Mouse (Mus musculus): ENCODE measurements at regions not wholly inside any gene's neighbourhood (a gene's known extent, or its start where the extent isn't known, plus 50 kb on each side); places are given as distances from the start of the nearest gene placed in this dataset.

DNA sequence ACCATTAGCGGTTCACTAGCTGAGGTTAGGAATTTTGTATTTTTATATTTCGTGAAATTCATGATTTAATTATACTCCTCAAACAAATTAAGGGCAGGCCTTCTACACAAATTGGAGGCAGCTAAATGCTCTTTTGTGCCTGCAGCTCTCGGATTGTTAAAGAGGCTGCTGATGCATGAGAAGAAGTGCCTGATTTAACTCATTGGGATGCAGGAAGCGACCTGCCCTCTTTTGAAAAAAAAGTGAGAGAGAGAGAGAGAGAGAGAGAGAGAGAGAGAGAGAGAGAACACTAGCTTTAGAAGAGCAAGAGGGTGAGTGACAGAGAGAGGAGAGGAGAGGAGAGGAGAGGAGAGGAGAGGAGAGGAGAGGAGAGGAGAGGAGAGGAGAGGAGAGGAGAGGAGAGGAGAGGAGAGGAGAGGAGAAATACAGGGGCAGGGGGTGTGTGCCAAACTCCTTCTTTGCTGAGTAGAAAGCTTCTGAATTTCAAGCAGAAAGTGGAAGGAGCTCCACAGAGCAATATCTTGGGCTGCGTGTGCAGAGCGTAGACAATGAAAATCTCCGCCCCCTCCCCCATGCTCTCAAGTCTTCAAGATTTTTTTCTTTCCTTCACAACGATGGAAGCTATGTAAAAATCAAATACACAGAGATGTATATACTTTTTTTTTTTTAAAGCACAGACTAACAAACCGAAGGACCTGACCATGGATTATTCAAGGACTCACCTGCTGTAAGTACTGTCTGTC, 158.6 kb upstream of the Cypt12 start:
- WGBS, result 4% methylated on average over 9 of the region's 9 CpGs
- Histone ChIP-seq H3K27me3 (peaks cover 89% of the 10 kb centered on the region), H3K4me1 (peaks cover 25% of the 10 kb centered on the region), H3K9me3 (replicated peaks) (no peaks in the 10 kb centered on the region), H3K36me3 (no peaks in the 10 kb centered on the region), H3K4me3 (replicated peaks) (no peak overlapping the region), H3K4me2 (replicated peaks) (no peak overlapping the region), H3K27ac (replicated peaks) (no peak overlapping the region), H3K9ac (no peak overlapping the region)
- no peak for ATAC-seq (ENCODE audit: insufficient number of reproducible peaks, low FRiP score, low TSS enrichment, low read depth)

DNA sequence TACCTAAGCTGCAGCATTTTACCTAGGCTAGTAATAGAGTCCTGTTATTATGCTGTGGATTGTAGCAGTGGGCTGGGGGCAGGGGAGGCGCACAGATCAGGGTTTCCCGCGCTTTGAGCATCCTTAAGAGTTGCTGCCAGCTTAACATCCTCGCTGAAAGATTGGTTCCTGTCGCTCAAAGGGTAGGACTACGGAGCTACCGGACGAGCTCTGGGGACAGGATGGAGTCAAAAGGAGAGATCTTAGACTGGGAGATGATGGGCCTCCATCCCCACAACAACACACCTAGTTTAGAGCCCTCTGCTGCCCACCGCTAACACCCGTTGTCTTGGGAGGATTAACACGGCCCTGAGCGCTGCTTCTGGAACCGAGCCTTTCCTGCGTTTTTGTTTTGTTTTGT, 157.9 kb upstream of the Cypt12 start:
- H3K4me2 ChIP-seq (replicated peaks), result no peak overlapping the region
- no peak overlapping the region for H3K9ac ChIP-seq
- no peaks in the 10 kb centered on the region for H3K36me3 ChIP-seq
- no peaks in the 10 kb centered on the region for H3K9me3 ChIP-seq (replicated peaks)
- ATAC-seq (ENCODE audit: insufficient number of reproducible peaks, low FRiP score, low TSS enrichment, low read depth), result no peak
- peaks cover 27% of the 10 kb centered on the region for H3K4me1 ChIP-seq
- H3K4me3 ChIP-seq (replicated peaks), result no peak overlapping the region
- WGBS, result under 1% methylated on average over 14 of the region's 14 CpGs
- peaks cover 91% of the 10 kb centered on the region for H3K27me3 ChIP-seq
- H3K27ac ChIP-seq (replicated peaks), result no peak overlapping the region

DNA sequence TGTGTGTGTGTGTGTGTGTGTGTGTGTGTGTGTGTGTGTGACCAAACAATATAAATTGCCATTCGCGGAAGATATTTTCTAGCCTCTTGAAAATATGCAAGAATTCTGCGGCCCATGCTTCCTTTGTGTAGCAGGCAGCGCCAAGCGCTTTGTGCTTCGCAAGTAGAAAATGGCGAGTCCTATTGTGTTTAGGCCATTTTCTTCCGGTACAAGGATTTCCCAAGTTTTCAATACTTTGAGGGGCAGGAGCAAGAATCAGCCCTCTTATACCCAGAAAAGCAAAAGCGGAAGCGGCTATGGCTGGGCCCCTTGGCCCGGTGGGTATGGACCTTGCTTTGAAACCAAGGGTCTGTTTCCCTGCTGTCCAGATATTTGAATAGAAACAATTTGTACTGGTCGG, 157.4 kb upstream of the Cypt12 start:
- WGBS, result 2% methylated on average over 12 of the region's 12 CpGs
- no peaks in the 10 kb centered on the region for H3K36me3 ChIP-seq
- H3K27me3 ChIP-seq, result peaks cover 91% of the 10 kb centered on the region
- H3K9ac ChIP-seq, result no peak overlapping the region
- H3K27ac ChIP-seq (replicated peaks), result no peak overlapping the region
- H3K4me2 ChIP-seq (replicated peaks), result no peak overlapping the region
- H3K4me3 ChIP-seq (replicated peaks), result no peak overlapping the region
- no peak for ATAC-seq (ENCODE audit: insufficient number of reproducible peaks, low FRiP score, low TSS enrichment, low read depth)
- H3K9me3 ChIP-seq (replicated peaks), result no peaks in the 10 kb centered on the region
- H3K4me1 ChIP-seq, result peaks cover 26% of the 10 kb centered on the region

DNA sequence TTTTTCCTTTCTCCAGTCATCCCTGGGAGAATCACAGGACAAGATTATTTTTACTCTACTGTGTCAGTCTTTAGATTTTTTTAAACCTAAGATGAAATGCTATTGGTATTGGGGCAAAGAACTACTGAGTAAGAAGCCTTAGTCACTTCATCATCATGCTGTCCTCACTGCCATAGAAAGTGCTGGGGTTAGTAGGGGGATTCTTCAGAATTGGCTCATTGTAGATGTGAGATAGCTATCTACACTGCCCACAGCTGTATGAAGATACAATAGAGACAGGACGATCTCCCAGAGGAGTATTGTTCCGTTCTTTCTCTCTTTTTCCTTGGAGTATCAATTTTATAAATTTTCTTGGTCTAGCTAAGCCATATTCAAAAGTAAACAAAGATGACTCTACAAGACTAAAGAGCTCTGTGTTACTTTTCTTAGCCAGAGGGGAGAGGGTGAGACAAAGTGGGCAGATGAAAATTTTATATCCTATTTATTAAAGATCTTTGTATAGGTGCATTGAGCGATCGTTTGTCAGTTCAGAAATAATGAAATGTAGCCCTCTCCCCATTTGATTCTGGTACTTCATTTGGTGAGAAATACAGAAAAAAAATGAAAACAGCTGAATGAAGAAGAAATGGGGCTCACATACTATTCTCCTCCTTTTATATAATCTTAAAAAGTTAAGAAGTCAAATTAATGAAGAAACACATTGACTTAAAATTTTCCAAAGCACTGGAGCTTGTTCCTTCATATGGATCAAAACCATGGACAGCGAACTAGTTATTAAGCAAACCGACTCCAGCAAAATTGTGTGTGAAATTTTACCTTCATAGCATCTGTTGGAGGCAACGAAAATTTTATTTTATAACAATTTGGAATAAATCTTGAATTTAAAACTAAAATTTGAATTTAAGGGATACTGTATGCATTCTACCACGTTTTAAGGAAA, 156.6 kb upstream of the Cypt12 start:
- Histone ChIP-seq H3K9ac (no peak overlapping the region), H3K4me3 (replicated peaks) (no peak overlapping the region), H3K4me2 (replicated peaks) (no peak overlapping the region), H3K36me3 (no peaks in the 10 kb centered on the region), H3K27me3 (peaks cover 91% of the 10 kb centered on the region), H3K9me3 (replicated peaks) (no peaks in the 10 kb centered on the region), H3K27ac (replicated peaks) (no peak overlapping the region), H3K4me1 (peaks cover 18% of the 10 kb centered on the region)
- ATAC-seq (ENCODE audit: insufficient number of reproducible peaks, low FRiP score, low TSS enrichment, low read depth), result no peak
- WGBS, result 17% methylated on average over 8 of the region's 8 CpGs

DNA sequence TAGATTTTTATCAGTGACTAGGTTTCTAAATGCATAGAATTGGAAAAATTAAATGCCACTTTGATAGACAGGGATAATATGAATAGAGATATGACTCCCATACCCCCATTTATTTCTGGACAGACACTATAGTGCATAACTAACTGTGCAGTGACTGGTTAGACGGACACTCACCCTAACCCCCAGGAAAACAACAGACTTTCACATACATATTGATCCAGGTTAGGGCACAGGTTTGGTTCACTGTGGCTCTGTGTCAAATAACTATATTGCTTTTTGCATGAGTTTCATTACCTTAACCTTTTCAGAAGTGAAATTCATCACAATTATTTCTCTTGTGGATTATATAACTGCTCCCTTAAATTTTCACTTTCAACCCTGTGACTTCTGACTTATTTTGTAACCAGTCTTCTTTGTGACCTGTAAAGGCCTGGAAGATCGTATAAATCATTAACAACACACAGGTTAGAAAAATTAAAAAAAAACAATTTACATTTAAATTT, 155.6 kb upstream of the Cypt12 start:
- Histone ChIP-seq H3K9ac (no peak overlapping the region), H3K27ac (replicated peaks) (no peak overlapping the region), H3K4me2 (replicated peaks) (no peak overlapping the region), H3K4me1 (peaks cover 13% of the 10 kb centered on the region), H3K36me3 (no peaks in the 10 kb centered on the region), H3K9me3 (replicated peaks) (no peaks in the 10 kb centered on the region), H3K27me3 (peaks cover 85% of the 10 kb centered on the region), H3K4me3 (replicated peaks) (no peak overlapping the region)
- WGBS, result 30% methylated on average over 2 of the region's 2 CpGs
- ATAC-seq (ENCODE audit: insufficient number of reproducible peaks, low FRiP score, low TSS enrichment, low read depth), result no peak

DNA sequence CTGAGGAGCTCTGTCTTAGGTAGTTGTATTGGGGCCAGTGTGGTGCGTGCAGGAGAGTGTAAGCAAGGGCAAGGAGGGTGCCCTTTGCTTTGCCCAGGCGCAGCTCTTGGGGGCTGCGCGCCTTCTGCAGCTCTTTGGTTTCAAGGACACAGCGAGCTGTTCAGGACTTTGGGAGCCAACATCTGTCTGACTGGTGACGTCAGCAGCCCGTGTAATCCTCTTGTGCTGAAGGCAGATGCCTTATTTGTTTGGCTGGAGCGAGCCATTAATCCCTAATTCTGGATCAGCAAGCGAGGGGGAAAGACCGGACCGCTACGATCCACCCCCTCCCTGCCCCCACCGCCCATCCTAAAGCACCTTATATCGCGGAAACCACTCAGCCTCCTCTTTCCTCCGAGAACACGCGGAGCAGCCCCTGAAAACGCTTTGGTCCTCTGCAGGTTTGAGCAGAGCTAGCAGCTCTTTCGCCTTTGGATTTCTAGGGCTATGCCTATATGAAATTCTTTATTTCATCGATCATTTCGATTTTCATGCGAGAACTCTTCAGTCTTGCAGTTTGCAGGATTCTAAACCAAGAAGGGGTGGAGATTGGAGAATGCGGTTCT, 154.5 kb upstream of the Cypt12 start:
- peak overlapping the region; percentile 25 for H3K4me3 ChIP-seq (replicated peaks)

DNA sequence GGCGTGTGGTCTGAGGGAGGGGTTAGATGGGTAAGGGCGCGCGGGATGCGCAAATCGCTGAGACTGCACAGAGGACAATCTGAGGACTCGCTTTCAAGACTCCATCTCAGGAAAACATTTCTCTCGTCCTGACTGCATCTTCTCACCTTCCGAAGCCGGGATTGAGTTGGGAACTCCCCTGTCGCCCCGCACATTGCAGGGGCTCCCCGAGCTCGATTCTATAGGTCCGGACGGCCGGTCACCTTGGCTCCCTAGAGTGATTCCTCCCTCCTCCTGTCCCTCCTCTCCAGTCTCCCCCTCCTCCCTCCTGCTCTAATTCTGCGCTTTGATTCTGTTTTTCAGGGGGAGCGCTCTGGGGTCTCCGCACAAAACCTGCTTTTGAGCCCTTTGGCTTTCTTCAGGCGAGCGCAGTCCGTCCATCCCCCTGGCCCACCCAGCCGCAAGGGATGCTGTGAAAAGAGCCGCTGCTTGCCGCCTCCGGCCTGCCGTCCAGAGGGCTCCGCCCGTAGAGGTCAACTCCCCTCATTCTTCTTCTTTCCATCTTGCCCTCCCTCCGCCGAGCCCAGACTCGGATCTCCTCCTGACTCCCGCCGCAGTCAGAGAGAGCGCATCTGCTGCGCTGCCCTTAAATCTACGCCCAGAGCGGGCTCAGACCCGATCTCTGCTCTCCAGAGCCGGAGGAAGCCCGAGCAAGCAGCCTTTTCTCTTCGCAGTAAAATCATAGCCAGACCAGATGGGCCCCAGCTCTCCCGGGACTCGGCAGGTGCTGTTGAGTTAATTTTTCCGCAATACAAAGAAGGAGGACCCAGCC, 153.8 kb upstream of the Cypt12 start:
- Histone ChIP-seq H3K27ac (replicated peaks) (no peak overlapping the region), H3K27me3 (peaks cover 72% of the 10 kb centered on the region), H3K4me3 (replicated peaks) (peak overlapping the region; percentile 25), H3K4me2 (replicated peaks) (peak overlapping the region; percentile 41), H3K36me3 (no peaks in the 10 kb centered on the region), H3K9me3 (replicated peaks) (no peaks in the 10 kb centered on the region), H3K9ac (no peak overlapping the region), H3K4me1 (peaks cover 13% of the 10 kb centered on the region)
- ATAC-seq (ENCODE audit: insufficient number of reproducible peaks, low FRiP score, low TSS enrichment, low read depth), result no peak
- WGBS, result under 1% methylated on average over 46 of the region's 46 CpGs

More for the DNA sequence above, 154.5 kb upstream of the Cypt12 start:
- no peak overlapping the region for H3K9ac ChIP-seq
- H3K9me3 ChIP-seq (replicated peaks), result no peaks in the 10 kb centered on the region
- WGBS, result under 1% methylated on average over 24 of the region's 24 CpGs
- ATAC-seq (ENCODE audit: insufficient number of reproducible peaks, low FRiP score, low TSS enrichment, low read depth), result no peak
- no peak overlapping the region for H3K27ac ChIP-seq (replicated peaks)
- H3K27me3 ChIP-seq, result peaks cover 78% of the 10 kb centered on the region
- H3K4me1 ChIP-seq, result peaks cover 13% of the 10 kb centered on the region
- no peaks in the 10 kb centered on the region for H3K36me3 ChIP-seq
- peak overlapping the region; percentile 41 for H3K4me2 ChIP-seq (replicated peaks)

DNA sequence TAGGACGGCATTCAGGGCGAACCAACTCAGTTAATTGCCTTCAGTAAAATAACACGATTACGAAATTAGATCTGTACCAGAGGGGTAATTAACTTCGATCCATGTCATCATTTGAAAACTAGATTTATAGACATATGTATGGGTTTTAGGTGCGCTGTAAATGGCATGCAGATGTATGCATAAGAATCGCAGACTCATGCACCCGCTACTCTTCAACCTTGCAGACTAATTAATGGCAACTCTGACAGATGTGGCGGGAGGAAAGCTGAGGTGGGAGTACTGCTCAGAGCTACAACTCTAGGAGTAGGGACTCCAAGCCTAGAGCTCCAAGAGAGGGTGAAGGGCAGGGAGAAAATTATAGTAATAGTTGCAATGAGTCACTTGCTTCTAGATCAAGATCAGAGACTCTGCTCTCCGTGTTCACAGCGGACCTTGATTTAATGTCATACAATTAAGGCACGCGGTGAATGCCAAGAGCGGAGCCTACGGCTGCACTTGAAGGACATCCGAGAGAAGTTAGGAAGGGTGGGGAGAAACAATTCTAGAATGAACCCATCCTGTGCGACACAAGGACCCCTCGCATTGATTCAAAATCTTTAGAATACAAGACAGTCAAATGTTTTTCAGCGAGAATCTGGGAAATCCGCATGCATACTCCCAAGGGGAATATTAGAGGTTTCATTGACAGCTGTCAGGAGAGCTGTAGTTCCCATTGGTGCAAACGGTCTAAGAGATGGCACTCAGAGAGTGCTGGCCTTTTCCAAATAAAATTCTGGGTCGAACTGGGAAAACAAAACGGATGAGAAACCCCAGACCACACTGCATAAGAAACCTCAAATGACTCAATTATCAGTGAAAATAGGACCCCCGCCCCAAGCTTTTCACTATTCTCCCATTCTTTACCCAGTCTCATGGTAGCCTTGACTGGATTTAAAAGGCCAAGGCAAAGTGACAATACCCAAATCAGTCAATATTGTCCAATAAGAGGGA, 152.6 kb upstream of the Cypt12 start:
- no peak for ATAC-seq (ENCODE audit: insufficient number of reproducible peaks, low FRiP score, low TSS enrichment, low read depth)
- Histone ChIP-seq H3K36me3 (no peaks in the 10 kb centered on the region), H3K4me3 (replicated peaks) (no peak overlapping the region), H3K27ac (replicated peaks) (no peak overlapping the region), H3K4me1 (peaks cover 13% of the 10 kb centered on the region), H3K27me3 (peaks cover 63% of the 10 kb centered on the region), H3K9me3 (replicated peaks) (no peaks in the 10 kb centered on the region), H3K4me2 (replicated peaks) (no peak overlapping the region), H3K9ac (no peak overlapping the region)
- 4% methylated on average over 24 of the region's 24 CpGs for WGBS

DNA sequence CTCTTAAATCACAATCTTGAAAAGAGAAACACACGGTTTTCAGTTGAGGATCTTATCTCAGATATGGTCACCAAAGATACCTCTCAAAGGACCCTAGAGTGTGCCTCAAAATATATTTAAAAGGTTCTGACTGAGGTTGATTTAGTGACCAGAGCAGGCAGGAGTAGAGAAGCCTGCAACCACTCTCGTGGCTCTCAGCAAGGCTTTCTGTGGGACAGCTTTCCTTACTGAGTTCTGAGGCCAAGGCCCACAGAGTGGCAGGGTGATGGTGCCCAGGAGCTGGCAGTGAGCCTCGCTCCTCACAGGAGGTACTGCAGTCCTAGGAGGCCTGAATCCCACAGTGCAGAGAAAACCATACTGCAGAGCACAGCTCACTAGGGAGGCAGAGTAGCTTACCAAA, 151.4 kb upstream of the Cypt12 start:
- no peak overlapping the region for H3K9ac ChIP-seq
- WGBS, result 14% methylated on average over 3 of the region's 3 CpGs
- H3K4me1 ChIP-seq, result peaks cover 13% of the 10 kb centered on the region
- no peak for ATAC-seq (ENCODE audit: insufficient number of reproducible peaks, low FRiP score, low TSS enrichment, low read depth)
- no peak overlapping the region for H3K4me2 ChIP-seq (replicated peaks)
- H3K27me3 ChIP-seq, result peaks cover 51% of the 10 kb centered on the region
- no peaks in the 10 kb centered on the region for H3K9me3 ChIP-seq (replicated peaks)
- H3K27ac ChIP-seq (replicated peaks), result no peak overlapping the region
- no peak overlapping the region for H3K4me3 ChIP-seq (replicated peaks)
- H3K36me3 ChIP-seq, result no peaks in the 10 kb centered on the region

DNA sequence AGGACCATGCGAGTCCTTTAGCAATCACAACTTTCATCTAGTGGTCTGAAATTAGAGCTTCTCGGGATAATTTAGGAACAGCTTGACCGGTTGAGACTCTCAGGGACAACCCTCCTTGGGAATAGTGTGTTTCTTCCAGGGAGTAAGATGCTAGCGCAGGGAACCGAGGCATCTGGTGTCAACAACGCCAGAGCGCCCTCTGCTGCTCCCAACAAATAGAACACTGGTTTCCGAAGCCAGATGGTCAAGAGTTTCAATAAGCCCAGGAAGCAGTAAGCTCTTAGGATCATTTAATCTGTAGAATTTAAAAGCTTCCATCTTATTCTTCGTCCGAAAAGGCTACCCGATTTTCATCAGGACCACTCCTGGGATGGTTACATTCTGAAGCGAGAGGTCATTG, 149.8 kb upstream of the Cypt12 start:
- H3K36me3 ChIP-seq, result no peaks in the 10 kb centered on the region
- WGBS, result 5% methylated on average over 12 of the region's 12 CpGs
- peaks cover 40% of the 10 kb centered on the region for H3K27me3 ChIP-seq
- H3K4me3 ChIP-seq (replicated peaks), result no peak overlapping the region
- ATAC-seq (ENCODE audit: insufficient number of reproducible peaks, low FRiP score, low TSS enrichment, low read depth), result no peak
- H3K4me1 ChIP-seq, result peaks cover 13% of the 10 kb centered on the region
- no peak overlapping the region for H3K27ac ChIP-seq (replicated peaks)
- no peak overlapping the region for H3K9ac ChIP-seq
- H3K9me3 ChIP-seq (replicated peaks), result no peaks in the 10 kb centered on the region
- no peak overlapping the region for H3K4me2 ChIP-seq (replicated peaks)

Measured in embryonic facial prominence, embryonic 15.5 days (tissue).